Mouse (Mus musculus): ENCODE data around the gene Tbx1. TPM values are rescaled to one million over a fixed set of nuclear protein-coding genes. Genes with fewer than 3 reads are reported as not detected.

Gene Tbx1
- 0.48 and 0.64 TPM in 2 replicates for polyA plus RNA-seq (2014; fragmentation: Nextera tagmentation; extraction: Ambion mirVana)

DNA sequence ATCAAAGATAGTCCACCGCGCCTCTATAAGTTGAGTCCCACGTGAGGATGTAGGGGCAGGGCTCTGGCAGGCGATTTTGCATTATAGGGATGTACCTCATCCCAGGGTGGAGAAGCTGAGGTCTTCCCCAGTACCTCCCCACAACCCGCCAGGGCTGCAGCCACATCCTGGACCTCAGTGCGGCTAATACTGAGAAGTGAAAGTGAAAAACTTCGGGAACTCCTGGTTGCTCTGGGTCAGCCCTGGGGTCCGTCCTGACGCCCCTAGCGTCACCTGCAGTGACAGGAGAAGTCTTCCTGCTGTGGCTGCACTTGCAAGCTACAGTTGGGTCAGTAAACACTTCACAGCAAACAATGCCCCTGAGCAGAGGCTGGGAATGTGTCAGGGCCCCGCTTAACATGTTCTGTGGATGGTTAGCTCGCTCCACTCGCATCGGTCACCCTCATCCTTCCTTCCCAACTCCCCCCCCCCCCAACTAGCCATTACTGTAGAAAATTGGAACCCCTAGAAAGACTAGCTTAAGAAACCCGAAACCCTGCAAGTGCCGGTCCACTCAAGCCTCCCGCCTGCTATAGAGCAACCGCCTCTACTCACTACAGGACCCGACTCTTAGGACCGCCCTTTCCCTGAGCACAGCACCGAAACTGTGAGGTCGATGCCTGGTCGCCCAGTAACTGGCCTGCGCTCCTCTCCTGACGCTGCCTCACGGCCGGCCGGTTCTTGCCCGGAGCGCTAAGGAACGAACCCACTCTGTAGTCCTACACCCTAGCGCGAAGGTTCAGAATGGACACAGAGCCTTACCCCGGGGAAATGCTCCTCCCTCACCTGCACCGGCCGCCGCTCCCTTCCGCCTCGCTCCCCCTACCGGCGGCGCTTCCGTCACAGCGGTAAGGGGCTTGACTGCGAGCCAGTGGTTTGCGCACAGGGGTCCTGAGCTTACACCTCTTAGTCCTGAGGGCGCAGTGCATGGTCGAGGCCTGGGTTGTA lies at the start of gene Tbx1:
Tbx1 (minus strand) TSS at position 868 of the 987 bp plus-strand sequence.
- H3K27ac ChIP-seq (ENCODE audit: low read depth, low read length), result no peak within 1 kb of the TSS
- no peaks in the 10 kb centered on the region for H3K36me3 ChIP-seq (ENCODE audit: control insufficient read depth, insufficient read depth, low read length)
- peak within 1 kb of the TSS; percentile 13; the same call in 1 of the 2 replicates for H3K9ac ChIP-seq (ENCODE audit: low read length)
- H3K4me2 ChIP-seq (ENCODE audit: low read length), result peak within 1 kb of the TSS; percentile 42
- no peaks in the 10 kb centered on the region for H3K9me3 ChIP-seq (replicated peaks; ENCODE audit: control insufficient read depth, low read length)
- DNase-seq (ENCODE audit: low spot score), result no peak
- H3K4me1 ChIP-seq (ENCODE audit: control insufficient read depth, insufficient read depth, low read length), result peaks cover 6% of the 10 kb centered on the region
- peak within 1 kb of the TSS; percentile 19 for H3K4me3 ChIP-seq (ENCODE audit: low read depth, low read length)
- peaks cover 79% of the 10 kb centered on the region for H3K27me3 ChIP-seq (replicated peaks; ENCODE audit: control insufficient read depth, insufficient read depth, low read length)
- WGBS, result 1% methylated on average over 48 of the region's 48 CpGs
- no peak for ATAC-seq

DNA sequence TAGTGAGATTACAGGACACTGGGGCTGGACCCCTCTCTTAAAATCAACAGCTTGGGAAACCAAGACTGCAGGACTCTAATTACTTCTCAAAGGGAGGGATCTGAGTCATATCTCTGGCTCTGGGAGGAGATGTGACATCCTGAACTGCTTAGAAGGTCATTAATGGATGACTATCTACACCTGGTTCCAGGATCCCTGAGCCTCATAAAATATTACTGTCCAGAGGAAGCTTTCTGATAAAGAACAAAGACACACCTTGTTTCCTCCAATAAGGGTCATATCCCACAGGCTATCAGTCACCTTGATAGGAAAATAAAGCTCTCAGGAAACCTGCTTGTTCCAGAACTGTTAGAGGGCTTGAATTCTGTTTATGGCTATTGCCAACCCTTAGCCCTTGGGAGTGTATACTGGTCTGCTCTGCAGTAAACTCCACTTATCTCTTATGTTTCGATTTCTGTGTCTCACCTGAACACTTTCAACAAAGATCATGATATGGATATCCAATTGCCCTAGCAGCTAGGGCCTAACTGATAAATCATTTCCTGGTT lies 49.0 kb upstream of the Tbx1 start:
- Histone ChIP-seq H3K4me2 (ENCODE audit: low read length) (no peak overlapping the region), H3K4me1 (ENCODE audit: control insufficient read depth, insufficient read depth, low read length) (no peaks in the 10 kb centered on the region), H3K27ac (ENCODE audit: low read depth, low read length) (no peak overlapping the region), H3K4me3 (ENCODE audit: low read depth, low read length) (no peak overlapping the region), H3K9ac (ENCODE audit: low read length) (no peak overlapping the region), H3K9me3 (replicated peaks; ENCODE audit: control insufficient read depth, low read length) (no peaks in the 10 kb centered on the region), H3K27me3 (replicated peaks; ENCODE audit: control insufficient read depth, insufficient read depth, low read length) (no peaks in the 10 kb centered on the region), H3K36me3 (ENCODE audit: control insufficient read depth, insufficient read depth, low read length) (no peaks in the 10 kb centered on the region)
- ATAC-seq (no peak), DNase-seq (ENCODE audit: low spot score) (no peak)
- 77% methylated on average over 1 of the region's 1 CpGs for WGBS

DNA sequence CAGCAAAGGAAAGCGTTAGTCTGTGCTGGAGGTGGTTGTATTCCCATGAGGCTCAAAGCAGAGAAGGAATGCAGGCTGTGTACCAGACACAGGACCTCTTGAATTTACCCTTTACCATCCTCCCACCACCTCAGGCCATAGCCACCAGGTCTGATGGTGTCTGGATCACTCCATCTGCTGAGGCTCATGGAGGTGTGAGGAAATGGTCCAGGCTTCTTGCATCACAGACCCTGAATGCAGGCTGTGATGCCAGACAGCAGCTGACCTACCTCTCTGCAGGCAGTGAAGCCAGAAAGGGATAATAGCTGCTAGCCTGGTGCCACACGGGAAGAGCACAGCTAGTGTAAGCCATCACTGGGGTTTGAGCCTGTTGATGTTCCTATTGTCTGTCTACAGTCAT lies 47.9 kb upstream of the Tbx1 start:
- Histone ChIP-seq H3K9me3 (replicated peaks; ENCODE audit: control insufficient read depth, low read length) (no peaks in the 10 kb centered on the region), H3K4me3 (ENCODE audit: low read depth, low read length) (no peak overlapping the region), H3K4me2 (ENCODE audit: low read length) (no peak overlapping the region), H3K36me3 (ENCODE audit: control insufficient read depth, insufficient read depth, low read length) (no peaks in the 10 kb centered on the region), H3K4me1 (ENCODE audit: control insufficient read depth, insufficient read depth, low read length) (no peaks in the 10 kb centered on the region), H3K9ac (ENCODE audit: low read length) (no peak overlapping the region), H3K27me3 (replicated peaks; ENCODE audit: control insufficient read depth, insufficient read depth, low read length) (no peaks in the 10 kb centered on the region), H3K27ac (ENCODE audit: low read depth, low read length) (no peak overlapping the region)
- DNase-seq (ENCODE audit: low spot score), result no peak
- 36% methylated on average over 2 of the region's 2 CpGs for WGBS
- no peak for ATAC-seq

GRCm38 (mm10) chr16:18636804-18637203 lies 46.3 kb upstream of the Tbx1 start:
- Histone ChIP-seq H3K4me2 (ENCODE audit: low read length) (no peak overlapping the region), H3K9ac (ENCODE audit: low read length) (no peak overlapping the region), H3K27ac (ENCODE audit: low read depth, low read length) (no peak overlapping the region), H3K36me3 (ENCODE audit: control insufficient read depth, insufficient read depth, low read length) (no peaks in the 10 kb centered on the region), H3K9me3 (replicated peaks; ENCODE audit: control insufficient read depth, low read length) (no peaks in the 10 kb centered on the region), H3K27me3 (replicated peaks; ENCODE audit: control insufficient read depth, insufficient read depth, low read length) (no peaks in the 10 kb centered on the region), H3K4me1 (ENCODE audit: control insufficient read depth, insufficient read depth, low read length) (no peaks in the 10 kb centered on the region), H3K4me3 (ENCODE audit: low read depth, low read length) (no peak overlapping the region)
- WGBS, result 68% methylated on average over 3 of the region's 3 CpGs
- no peak for DNase-seq (ENCODE audit: low spot score)
- ATAC-seq, result no peak

- H3K4me1 ChIP-seq (ENCODE audit: control insufficient read depth, insufficient read depth, low read length), result no peaks in the 10 kb centered on the region
- DNase-seq (ENCODE audit: low spot score) (no peak), ATAC-seq (no peak)
- H3K9ac ChIP-seq (ENCODE audit: low read length), result no peak overlapping the region
- H3K4me2 ChIP-seq (ENCODE audit: low read length), result no peak overlapping the region
- H3K4me3 ChIP-seq (ENCODE audit: low read depth, low read length), result no peak overlapping the region
- no peaks in the 10 kb centered on the region for H3K27me3 ChIP-seq (replicated peaks; ENCODE audit: control insufficient read depth, insufficient read depth, low read length)
- 84% methylated on average over 5 of the region's 5 CpGs for WGBS
- H3K27ac ChIP-seq (ENCODE audit: low read depth, low read length), result no peak overlapping the region
- no peaks in the 10 kb centered on the region for H3K36me3 ChIP-seq (ENCODE audit: control insufficient read depth, insufficient read depth, low read length)
- no peaks in the 10 kb centered on the region for H3K9me3 ChIP-seq (replicated peaks; ENCODE audit: control insufficient read depth, low read length)
Measured at GRCm38 (mm10) chr16:18636401-18636800, 45.9 kb upstream of the Tbx1 start.

- DNase-seq (ENCODE audit: low spot score) (no peak), ATAC-seq (no peak)
- Histone ChIP-seq H3K36me3 (ENCODE audit: control insufficient read depth, insufficient read depth, low read length) (no peaks in the 10 kb centered on the region), H3K4me1 (ENCODE audit: control insufficient read depth, insufficient read depth, low read length) (peaks cover 6% of the 10 kb centered on the region), H3K27ac (ENCODE audit: low read depth, low read length) (no peak overlapping the region), H3K9ac (ENCODE audit: low read length) (no peak overlapping the region), H3K4me2 (ENCODE audit: low read length) (no peak overlapping the region), H3K9me3 (replicated peaks; ENCODE audit: control insufficient read depth, low read length) (no peaks in the 10 kb centered on the region), H3K4me3 (ENCODE audit: low read depth, low read length) (no peak overlapping the region), H3K27me3 (replicated peaks; ENCODE audit: control insufficient read depth, insufficient read depth, low read length) (no peaks in the 10 kb centered on the region)
- WGBS, result 13% methylated on average over 1 of the region's 1 CpGs
Measured at GRCm38 (mm10) chr16:18633333-18633732, 42.9 kb upstream of the Tbx1 start.

DNA sequence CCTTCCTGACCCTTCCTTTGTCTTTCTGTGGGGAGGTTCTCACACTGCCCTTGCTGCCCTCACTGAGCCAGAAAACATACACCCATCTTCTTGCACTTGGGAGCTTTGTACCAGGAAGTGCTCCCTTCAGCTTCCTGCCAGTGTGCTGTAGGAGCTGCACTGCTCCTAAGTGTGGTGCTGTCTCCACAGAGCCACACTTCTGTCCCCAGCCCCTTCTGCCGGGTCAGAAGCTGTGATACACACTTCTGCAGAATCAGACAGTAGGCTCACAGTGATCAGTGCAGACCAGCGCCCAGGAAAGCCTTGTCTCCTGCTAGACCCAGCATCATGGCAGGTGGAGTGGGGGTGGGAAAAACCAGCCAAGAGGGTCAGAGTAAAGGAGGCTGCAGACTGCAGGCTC lies 42.3 kb upstream of the Tbx1 start:
- Histone ChIP-seq H3K27me3 (replicated peaks; ENCODE audit: control insufficient read depth, insufficient read depth, low read length) (no peaks in the 10 kb centered on the region), H3K9ac (ENCODE audit: low read length) (no peak overlapping the region), H3K27ac (ENCODE audit: low read depth, low read length) (no peak overlapping the region), H3K9me3 (replicated peaks; ENCODE audit: control insufficient read depth, low read length) (no peaks in the 10 kb centered on the region), H3K4me3 (ENCODE audit: low read depth, low read length) (no peak overlapping the region), H3K4me2 (ENCODE audit: low read length) (no peak overlapping the region), H3K4me1 (ENCODE audit: control insufficient read depth, insufficient read depth, low read length) (peaks cover 10% of the 10 kb centered on the region), H3K36me3 (ENCODE audit: control insufficient read depth, insufficient read depth, low read length) (no peaks in the 10 kb centered on the region)
- DNase-seq (ENCODE audit: low spot score) (no peak), ATAC-seq (no peak)
- WGBS, result 64% methylated on average over 2 of the region's 2 CpGs

DNA sequence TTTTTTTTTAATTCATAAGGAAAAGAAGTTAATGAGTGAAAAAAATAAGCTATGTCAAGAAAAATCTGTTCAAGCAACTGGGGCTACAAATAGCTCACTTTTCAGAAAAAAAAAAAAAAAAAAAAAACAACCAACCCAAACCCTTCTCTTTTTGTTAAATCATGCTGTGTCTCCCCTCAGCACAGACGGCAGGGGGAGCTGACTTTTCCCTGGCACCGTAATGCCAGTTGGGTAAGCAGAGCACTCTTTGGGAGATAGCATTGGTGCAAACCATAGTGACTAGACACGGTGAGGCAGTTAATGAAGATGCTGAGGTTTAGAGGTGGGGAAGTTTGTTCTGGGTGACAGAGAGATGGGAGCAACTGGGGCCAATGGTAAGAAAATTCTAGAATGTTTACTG lies 41.6 kb upstream of the Tbx1 start:
- DNase-seq (ENCODE audit: low spot score) (no peak), ATAC-seq (no peak)
- Histone ChIP-seq H3K27me3 (replicated peaks; ENCODE audit: control insufficient read depth, insufficient read depth, low read length) (0 out of 2 replicates have a peak, but pooled peaks cover 3% of the 10 kb centered on the region), H3K4me2 (ENCODE audit: low read length) (no peak overlapping the region), H3K4me1 (ENCODE audit: control insufficient read depth, insufficient read depth, low read length) (peaks cover 17% of the 10 kb centered on the region), H3K9me3 (replicated peaks; ENCODE audit: control insufficient read depth, low read length) (no peaks in the 10 kb centered on the region), H3K27ac (ENCODE audit: low read depth, low read length) (no peak overlapping the region), H3K36me3 (ENCODE audit: control insufficient read depth, insufficient read depth, low read length) (no peaks in the 10 kb centered on the region), H3K4me3 (ENCODE audit: low read depth, low read length) (no peak overlapping the region), H3K9ac (ENCODE audit: low read length) (no peak overlapping the region)
- WGBS, result 67% methylated on average over 3 of the region's 3 CpGs

GRCm38 (mm10) chr16:18631141-18631540 lies 40.7 kb upstream of the Tbx1 start:
- 64% methylated on average over 7 of the region's 7 CpGs for whole genome bisulfite sequencing
- no peak for ATAC-seq
- H3K4me1 ChIP-seq (ENCODE audit: control insufficient read depth, insufficient read depth, low read length), result peaks cover 23% of the 10 kb centered on the region

More at GRCm38 (mm10) chr16:18631141-18631540, 40.7 kb upstream of the Tbx1 start:
- 0 out of 2 replicates have a peak, but pooled peaks cover 9% of the 10 kb centered on the region for H3K27me3 ChIP-seq (replicated peaks; ENCODE audit: control insufficient read depth, insufficient read depth, low read length)
- H3K27ac ChIP-seq (ENCODE audit: low read depth, low read length), result no peak overlapping the region
- H3K9me3 ChIP-seq (replicated peaks; ENCODE audit: control insufficient read depth, low read length), result no peaks in the 10 kb centered on the region
- no peak overlapping the region for H3K4me3 ChIP-seq (ENCODE audit: low read depth, low read length)
- H3K36me3 ChIP-seq (ENCODE audit: control insufficient read depth, insufficient read depth, low read length), result no peaks in the 10 kb centered on the region
- H3K9ac ChIP-seq (ENCODE audit: low read length), result no peak overlapping the region
- no peak for DNase-seq (ENCODE audit: low spot score)
- H3K4me2 ChIP-seq (ENCODE audit: low read length), result no peak overlapping the region
